Mouse (Mus musculus): Measurements from ENCODE around the gene Nes. TPM values are rescaled to one million over a fixed set of nuclear protein-coding genes. Genes with fewer than 3 reads are reported as not detected.

Nes gene
- polyA plus RNA-seq, 1 experiment = 3.7 TPM

DNA sequence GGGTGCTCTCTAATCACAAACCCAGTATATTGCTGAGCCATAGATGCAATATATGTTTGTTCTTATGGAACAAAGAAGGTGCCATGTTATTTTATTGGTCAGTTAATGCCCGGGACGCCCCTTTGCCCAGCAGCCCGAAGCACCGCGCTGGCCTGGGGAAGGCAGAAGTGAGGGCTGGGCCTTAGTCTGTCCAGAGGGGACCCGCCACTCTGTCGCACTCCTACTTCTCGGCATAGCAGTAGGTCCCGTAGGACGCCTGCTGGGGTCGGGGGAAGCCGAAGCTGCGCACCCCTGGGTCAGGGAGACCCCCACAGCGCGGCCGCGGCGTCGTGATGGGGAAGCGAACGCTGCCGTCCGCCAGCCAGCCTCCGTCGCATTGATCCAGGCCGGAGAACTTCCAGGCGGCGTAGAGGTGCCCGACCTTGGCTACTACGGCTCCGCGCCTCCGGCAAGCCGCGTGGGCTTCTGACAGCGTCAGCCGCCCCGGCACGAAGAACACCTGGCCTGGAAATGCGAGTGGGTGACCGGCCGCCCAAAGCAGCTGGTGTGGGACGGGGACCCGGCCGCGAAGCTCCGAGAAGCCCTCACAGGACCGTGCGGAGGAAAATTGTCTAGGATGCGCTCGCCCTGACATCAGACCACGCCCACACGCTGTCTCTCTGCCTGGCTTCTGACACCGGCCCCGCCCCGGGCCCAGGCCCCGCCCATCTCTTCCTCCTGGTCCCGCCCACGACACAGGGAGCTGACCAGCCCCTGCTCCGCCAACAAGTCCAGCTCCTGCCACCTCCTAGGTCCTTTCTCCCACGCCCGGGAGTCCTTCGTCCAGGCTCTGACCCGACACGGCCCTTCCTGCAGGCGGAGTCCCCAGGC is 51.7 kb downstream of the Nes start:
- peak; percentile 71 for DNase-seq (ENCODE audit: low spot score)

DNA sequence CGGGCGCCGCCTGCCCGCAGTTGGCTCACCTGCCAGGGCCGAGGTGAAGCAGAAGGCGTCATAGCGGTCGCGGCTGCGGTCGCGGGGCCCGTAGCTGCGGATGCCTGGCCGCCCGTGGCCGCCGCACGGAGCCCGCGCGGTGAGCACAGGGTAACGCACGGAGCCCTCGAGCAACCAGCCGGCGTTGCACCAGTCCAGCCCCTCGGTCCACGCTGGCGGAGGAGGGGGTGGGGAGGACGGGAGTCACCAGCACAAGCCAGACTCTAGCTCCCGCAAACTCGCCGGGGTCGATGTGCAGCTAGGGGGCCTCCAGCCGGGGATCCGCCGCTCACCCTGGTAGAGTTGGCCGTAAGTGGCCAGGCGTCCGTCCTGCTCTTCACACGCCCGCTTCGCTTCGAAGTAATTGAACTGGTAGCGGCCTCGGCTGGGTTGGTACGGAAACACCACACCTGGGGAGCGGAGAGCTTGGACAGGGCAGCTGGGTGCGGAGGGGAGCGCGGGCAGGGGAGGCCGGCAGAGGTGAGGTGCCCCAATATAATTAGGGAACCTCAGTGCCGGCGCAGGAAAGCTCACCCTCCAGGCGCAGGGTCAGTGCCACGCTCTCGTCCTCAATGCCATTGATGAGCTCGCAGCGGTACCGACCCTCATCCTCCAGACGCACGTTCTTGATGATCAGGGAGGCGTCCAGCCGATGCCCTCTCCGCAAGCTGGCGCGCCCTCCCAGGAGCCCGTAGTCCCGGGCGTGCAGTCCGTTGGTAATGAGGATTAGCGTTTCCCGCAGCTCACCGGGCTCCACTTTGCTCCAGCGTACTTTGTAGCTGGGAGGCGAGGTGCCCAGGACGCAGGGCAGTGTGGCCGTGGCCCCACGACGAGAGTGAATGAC is 52.6 kb downstream of the Nes start:
- no peak for DNase-seq (ENCODE audit: low spot score)

DNA sequence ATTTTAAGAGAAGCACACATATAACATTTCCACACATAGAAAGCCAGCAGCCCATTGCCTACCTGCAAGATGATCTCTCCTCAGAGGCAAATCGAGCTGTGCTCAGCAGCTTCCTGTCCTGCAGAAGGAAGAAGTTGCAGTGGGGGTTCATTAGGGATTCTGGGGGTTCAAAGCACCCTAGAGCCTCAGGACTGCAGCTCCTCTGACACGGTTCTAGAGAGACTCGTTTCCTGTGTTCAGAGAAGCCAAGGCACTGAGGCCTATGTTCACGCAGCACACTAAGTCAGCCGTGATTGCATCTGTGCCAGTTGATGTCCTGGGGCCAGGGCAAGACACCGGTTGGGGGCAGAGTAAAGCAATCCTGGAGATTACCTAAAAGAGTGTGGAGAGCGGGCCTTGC is 55.9 kb downstream of the Nes start:
- no peak for DNase-seq (ENCODE audit: low spot score)

DNA sequence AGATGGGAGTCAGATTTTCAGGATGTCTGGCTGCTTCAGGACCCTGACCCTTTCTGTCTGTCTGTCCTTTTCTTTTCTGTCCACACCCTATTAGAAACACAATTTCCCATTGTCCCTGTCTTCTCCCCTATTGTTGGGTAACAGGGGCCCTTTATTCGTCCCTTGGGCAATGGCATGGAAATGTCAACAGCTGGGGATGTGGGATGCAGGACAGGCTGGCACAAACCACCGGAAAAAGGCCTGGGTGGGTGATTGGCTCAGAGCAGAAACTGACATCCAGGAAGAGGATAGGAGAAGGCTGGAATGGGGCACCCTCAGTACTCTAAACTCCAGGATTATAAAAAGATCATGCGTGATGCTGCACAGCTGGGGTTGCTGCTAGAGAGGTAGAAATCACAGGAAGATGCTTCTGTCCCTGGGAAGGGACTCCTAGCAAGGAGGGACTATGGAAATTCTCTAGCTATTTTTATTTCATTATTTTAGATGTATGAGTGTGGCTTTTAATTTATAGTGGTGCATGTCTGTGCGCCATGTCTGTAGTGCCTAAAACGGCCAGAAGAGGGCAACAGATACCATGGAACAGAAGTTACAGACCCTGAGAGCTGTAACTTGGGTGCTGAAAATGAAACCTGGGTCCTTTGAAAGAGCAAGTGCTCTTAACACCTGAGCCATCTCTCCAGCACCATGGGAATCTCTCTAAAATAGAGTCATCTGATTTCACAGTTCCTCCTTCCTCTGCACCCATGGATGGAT is 56.7 kb downstream of the Nes start, which contains the start of gene Hapln2:
Gene Hapln2 (minus strand): TSS at position 150 of the 753 bp plus-strand sequence.
- no peak for DNase-seq (ENCODE audit: low spot score)

Other genes starting within 250 kb of the Nes start
- gene Lrrc71, start 222.5 kb upstream of the Nes start, polyA plus RNA-seq (2012; rRNA removed) = 0.19 and 0.29 TPM in 2 replicates
- 2.7 and 3.5 TPM in 2 replicates for gene Ntrk1, start 175.9 kb upstream of the Nes start, polyA plus RNA-seq (2012; rRNA removed)
- gene Insrr, start 174.1 kb upstream of the Nes start, polyA plus RNA-seq (2012; rRNA removed) = 0.73 and 0.80 TPM in 2 replicates
- gene Pear1, start 146.8 kb upstream of the Nes start, polyA plus RNA-seq (2012; rRNA removed) = 21.1 and 26.5 TPM in 2 replicates
- 0.65 and 0.87 TPM in 2 replicates for gene Sh2d2a, start 124.3 kb upstream of the Nes start, polyA plus RNA-seq (2012; rRNA removed)
- gene Prcc, start 85.5 kb upstream of the Nes start, polyA plus RNA-seq (2012; rRNA removed) = 26.2 and 30.0 TPM in 2 replicates
- gene Hdgf, start 64.8 kb upstream of the Nes start, polyA plus RNA-seq (2012; rRNA removed) = 151 and 152 TPM in 2 replicates
- 120 and 132 TPM in 2 replicates for gene Mrpl24, start 51.6 kb upstream of the Nes start, polyA plus RNA-seq (2012; rRNA removed)
- gene Isg20l2, start 40.8 kb upstream of the Nes start, polyA plus RNA-seq (2012; rRNA removed) = 22.8 and 24.0 TPM in 2 replicates
- gene Rrnad1, start 40.4 kb upstream of the Nes start, polyA plus RNA-seq (2012; rRNA removed) = 28.4 and 33.2 TPM in 2 replicates
- gene Crabp2, start 22.4 kb upstream of the Nes start, polyA plus RNA-seq (2012; rRNA removed) = 0.91 and 1.4 TPM in 2 replicates
- 0.15 and 0.28 TPM in 2 replicates for gene Bcan, start 29.2 kb downstream of the Nes start, polyA plus RNA-seq (2012; rRNA removed)
- 0.06 TPM in 1 of 2 replicates, not detected in the other for gene Hapln2, start 56.5 kb downstream of the Nes start, polyA plus RNA-seq (2012; rRNA removed)
- 5.6 and 9.7 TPM in 2 replicates for gene Gpatch4, start 72.0 kb downstream of the Nes start, polyA plus RNA-seq (2012; rRNA removed)
- gene Naxe, start 87.4 kb downstream of the Nes start, polyA plus RNA-seq (2012; rRNA removed) = 90.2 and 91.1 TPM in 2 replicates
- gene Ttc24, start 107.2 kb downstream of the Nes start, polyA plus RNA-seq (2012; rRNA removed) = not detected in 2 replicates
- gene Iqgap3, start 110.9 kb downstream of the Nes start, polyA plus RNA-seq (2012; rRNA removed) = 2.0 and 2.6 TPM in 2 replicates
- gene Mef2d, start 171.3 kb downstream of the Nes start, polyA plus RNA-seq (2012; rRNA removed) = 34.6 and 51.0 TPM in 2 replicates

All from urinary bladder, adult 2 months (tissue).